ENCODE assay signal across 7 mouse cellular contexts in genomic region chr4:103314526-103314910, GRCm38 (mm10). TPM values are rescaled to one million over a fixed set of nuclear protein-coding genes. Genes with fewer than 3 reads are reported as not detected.
DNase-seq lines count a peak whose midpoint lies in the region; ATAC-seq and TF ChIP-seq lines count a peak whose summit lies in the region.

No protein-coding gene starts in this region.

- H3K27ac ChIP-seq in heart, embryonic 15.5 days: peak overlapping the region; percentile 99

- CTCF ChIA-PET in Patski (lab: Charles Lee): interaction anchor here (0.6 to 2.4 kb wide), 6 partner anchors 12 to 120 kb away, joined by 3 to 17 read pairs (median 8); no protein-coding TSS in a partner anchor

- peak overlapping the region; percentile 73 for H3K4me2 ChIP-seq in heart, embryonic 15.5 days

- ATAC-seq in Patski: peak; percentile 37
- ATAC-seq in heart, embryonic 15.5 days (replicated peaks; ENCODE audit: insufficient number of reproducible peaks, insufficient read depth, low FRiP score, low read depth): no peak

- POLR2A ChIA-PET in Patski (lab: Charles Lee): interaction anchor here (1.9 kb wide), 1 partner anchor 14 kb away, joined by 4 read pairs; no protein-coding TSS in a partner anchor

- no peaks in the 10 kb centered on the region for H3K9me3 ChIP-seq in E14TG2a.4 (ENCODE audit: low read length)
- no peaks in the 10 kb centered on the region for H3K9me3 ChIP-seq in heart, embryonic 15.5 days (replicated peaks)

- H3K9ac ChIP-seq in heart, embryonic 15.5 days: 0 out of 2 replicates have a peak overlapping the region, but pooled peaks have one; percentile 87

- in situ Hi-C loops in Patski (cut with MboI; ENCODE audit: low pct_unique_long_range_greater_than_20kb): loop anchor here (5.0 to 25.0 kb wide), 2 partner anchors 33 to 1573 kb away; partner anchors contain the start of gene C8a

- H3K4me3 ChIP-seq in E14TG2a.4 (replicated peaks; ENCODE audit: low read length): peak overlapping the region; percentile 87
- peak overlapping the region; percentile 84 for H3K4me3 ChIP-seq in heart, embryonic 15.5 days
- no peak overlapping the region for H3K4me3 ChIP-seq in lung, adult 2 months (replicated peaks; ENCODE audit: extremely low read depth, low read depth, low read length)

- TF ChIP-seq POLR2A in lung, adult 2 months (IDR thresholded peaks at IDR 0.05; ENCODE audit: borderline replicate concordance, extremely low read depth, low read depth, low read length): 0 out of 2 replicates have a peak, but pooled peaks have one; percentile 12

- no peaks in the 10 kb centered on the region for H3K27me3 ChIP-seq in E14TG2a.4 (ENCODE audit: insufficient read depth, low read length)
- H3K27me3 ChIP-seq in Patski: peaks cover under 1% of the 10 kb centered on the region
- no peaks in the 10 kb centered on the region for H3K27me3 ChIP-seq in heart, embryonic 15.5 days

- peaks cover 17% of the 10 kb centered on the region for H3K4me1 ChIP-seq in E14TG2a.4 (replicated peaks; ENCODE audit: low read depth, low read length)
- H3K4me1 ChIP-seq in heart, embryonic 15.5 days (replicated peaks): peaks cover 11% of the 10 kb centered on the region
- H3K4me1 ChIP-seq in lung, adult 2 months (ENCODE audit: control insufficient read depth, insufficient read depth, low read length): peaks cover 5% of the 10 kb centered on the region

- peaks cover 6% of the 10 kb centered on the region; the same call in 1 of the 2 replicates for H3K36me3 ChIP-seq in E14TG2a.4 (ENCODE audit: insufficient read depth, low read length)
- no peaks in the 10 kb centered on the region for H3K36me3 ChIP-seq in heart, embryonic 15.5 days

- WGBS in heart, embryonic 15.5 days: 53% methylated on average over 3 of the region's 3 CpGs
- 28% methylated on average over 3 of the region's 3 CpGs for WGBS in lung, adult 2 months

- DNase-seq in Patski (ENCODE audit: low read depth, low spot score): peak; percentile 53
- DNase-seq in lung, adult 2 months: no peak
- DNase-seq in telencephalon, adult 2 months (ENCODE audit: low read depth, low spot score): peak; percentile 39
- no peak for DNase-seq in urinary bladder, postnatal 10 days (ENCODE audit: low spot score)
- DNase-seq in ovary, postnatal 10 days (ENCODE audit: low spot score): no peak

- TF ChIP-seq CTCF in E14TG2a.4 (conservative IDR thresholded peaks at IDR 0.05; ENCODE audit: low read length) (no peak), Patski (IDR thresholded peaks at IDR 0.05) (no peak)
- TF ChIP-seq CTCF in lung, adult 2 months (IDR thresholded peaks at IDR 0.05; ENCODE audit: insufficient read depth, low read length): no peak

RNA-seq across cellular contexts. Expression of gene Oma1, which starts 0.9 kb away (rescaled TPM):
- polyA plus RNA-seq in Patski (2021): 6.6 TPM
- 20.8 and 25.4 TPM in 2 replicates for polyA plus RNA-seq in heart, embryonic 15.5 days (2015; fragmentation: Nextera tagmentation; extraction: Ambion mirVana)
- 9.1 and 12.2 TPM in 2 replicates for polyA plus RNA-seq in lung, adult 2 months (2012; rRNA removed)

RNA-seq across cellular contexts. Expression of gene 4921539E11Rik, which starts 23.9 kb away (rescaled TPM):
- polyA plus RNA-seq in Patski (2021): not detected
- polyA plus RNA-seq in heart, embryonic 15.5 days (2015; fragmentation: Nextera tagmentation; extraction: Ambion mirVana): not detected in 2 replicates
- not detected in 2 replicates for polyA plus RNA-seq in lung, adult 2 months (2012; rRNA removed)

Comparison
In these comparisons a context has a peak if more than half of its experiments do, and no peak if none do; other contexts are left out.
1. DNase-seq: peak in Patski (single experiment) and telencephalon, adult 2 months (single experiment); none in lung, adult 2 months (single experiment), urinary bladder, postnatal 10 days (single experiment) and ovary, postnatal 10 days (single experiment).